Mouse (Mus musculus): ENCODE data around the gene Ide. TPM values are rescaled to one million over a fixed set of nuclear protein-coding genes. Genes with fewer than 3 reads are reported as not detected.

Gene Ide
- total and polyA plus RNA-seq, 3 experiments = 32.6 to 87.5 (median 76.8) TPM

- Histone ChIP-seq H3K4me1 (ENCODE audit: control insufficient read depth in 1 of 2, insufficient read depth in 2 of 2, low read length in 2 of 2) (no peaks in the 10 kb centered on the region; a peak in 1 of 4 replicates), H3K36me3 (ENCODE audit: control insufficient read depth in 1 of 2, insufficient read depth in 2 of 2, low read length in 2 of 2) (peaks cover 0 to 12% of the 10 kb centered on the region in 2 experiments; a peak in 3 of 4 replicates), H3K27me3 (ENCODE audit: control insufficient read depth in 1 of 2, insufficient read depth in 2 of 2, low read length in 2 of 2) (no peaks in the 10 kb centered on the region), H3K4me3 (ENCODE audit: control insufficient read depth in 1 of 2, insufficient read depth in 1 of 2, low read depth in 2 of 2, low read length in 2 of 2) (no peak overlapping the region), H3K27ac (ENCODE audit: control insufficient read depth, low read depth, low read length) (no peak overlapping the region), H3K9me3 (replicated peaks; ENCODE audit: insufficient read depth, low read length) (no peaks in the 10 kb centered on the region), H3K9ac (ENCODE audit: control insufficient read depth, low read depth, low read length, poor library complexity, severe bottlenecking) (no peak overlapping the region), H3K79me2 (ENCODE audit: control insufficient read depth, insufficient read depth, low read length, poor library complexity) (no peaks in the 10 kb centered on the region)
- TF ChIP-seq SIN3A (IDR thresholded peaks at IDR 0.05; ENCODE audit: low read length) (no peak), TCF12 (IDR thresholded peaks at IDR 0.05; ENCODE audit: low read depth, low read length) (no peak), MAZ (IDR thresholded peaks at IDR 0.05; ENCODE audit: low read depth, low read length) (no peak), CHD2 (IDR thresholded peaks at IDR 0.05; ENCODE audit: low read length) (no peak), HCFC1 (IDR thresholded peaks at IDR 0.05; ENCODE audit: low read depth, low read length) (no peak), E2F4 (IDR thresholded peaks at IDR 0.05; ENCODE audit: borderline replicate concordance, low read depth, low read length) (no peak), RAD21 (IDR thresholded peaks at IDR 0.05; ENCODE audit: low read depth, low read length) (no peak), NELFE (IDR thresholded peaks at IDR 0.05; ENCODE audit: low read depth, low read length) (no peak), GATA1 (IDR thresholded peaks at IDR 0.05; ENCODE audit: low read depth, low read length) (no peak), ZC3H11A (IDR thresholded peaks at IDR 0.05; ENCODE audit: low read depth, low read length) (no peak), ETS1 (IDR thresholded peaks at IDR 0.05; ENCODE audit: low read depth, low read length) (no peak), MYB (IDR thresholded peaks at IDR 0.05; ENCODE audit: low read depth, low read length) (no peak), ZKSCAN1 (IDR thresholded peaks at IDR 0.05; ENCODE audit: low read depth, low read length) (no peak), MXI1 (IDR thresholded peaks at IDR 0.05; ENCODE audit: low read depth, low read length) (no peak), RCOR1 (IDR thresholded peaks at IDR 0.05; ENCODE audit: low read depth, low read length) (no peak), GABPA (IDR thresholded peaks at IDR 0.05; ENCODE audit: low read depth, low read length) (no peak), UBTF (IDR thresholded peaks at IDR 0.05; ENCODE audit: borderline replicate concordance, insufficient read depth, low read depth, low read length) (no peak)
- no peak for DNase-seq (ENCODE audit: low read depth, low spot score)
These were observed 32.8 kb downstream of the Ide start for GRCm38 (mm10) chr19:37304866-37305265.

- Histone ChIP-seq H3K4me1 (ENCODE audit: control insufficient read depth in 1 of 2, insufficient read depth in 2 of 2, low read length in 2 of 2) (no peaks in the 10 kb centered on the region; a peak in 1 of 4 replicates), H3K27ac (ENCODE audit: control insufficient read depth, low read depth, low read length) (no peak overlapping the region), H3K36me3 (ENCODE audit: control insufficient read depth in 1 of 2, insufficient read depth in 2 of 2, low read length in 2 of 2) (peaks cover 0 to 7% of the 10 kb centered on the region in 2 experiments; a peak in 3 of 4 replicates), H3K9me3 (replicated peaks; ENCODE audit: insufficient read depth, low read length) (no peaks in the 10 kb centered on the region), H3K27me3 (ENCODE audit: control insufficient read depth in 1 of 2, insufficient read depth in 2 of 2, low read length in 2 of 2) (no peaks in the 10 kb centered on the region), H3K4me3 (ENCODE audit: control insufficient read depth in 1 of 2, insufficient read depth in 1 of 2, low read depth in 2 of 2, low read length in 2 of 2) (no peak overlapping the region), H3K79me2 (ENCODE audit: control insufficient read depth, insufficient read depth, low read length, poor library complexity) (no peaks in the 10 kb centered on the region), H3K9ac (ENCODE audit: control insufficient read depth, low read depth, low read length, poor library complexity, severe bottlenecking) (no peak overlapping the region)
- DNase-seq (ENCODE audit: low read depth, low spot score) = no peak
- TF ChIP-seq TAL1 (IDR thresholded peaks at IDR 0.05; ENCODE audit: low read length) = no peak
- no peak for TF ChIP-seq MXI1 (IDR thresholded peaks at IDR 0.05; ENCODE audit: low read depth, low read length)
- TF ChIP-seq ZKSCAN1 (IDR thresholded peaks at IDR 0.05; ENCODE audit: low read depth, low read length) = no peak
- no peak for TF ChIP-seq POLR2AphosphoS2 (IDR thresholded peaks at IDR 0.05; ENCODE audit: low read length)
- no peak for TF ChIP-seq JUND (IDR thresholded peaks at IDR 0.05; ENCODE audit: low read depth, low read length)
- no peak for TF ChIP-seq CTCF (IDR thresholded peaks at IDR 0.05 in 2 of 3, conservative IDR thresholded peaks at IDR 0.05 in 1 of 3; ENCODE audit: control insufficient read depth in 1 of 3, insufficient read depth in 1 of 3, low read depth in 2 of 3, low read length in 3 of 3, poor library complexity in 1 of 3, severe bottlenecking in 1 of 3)
- TF ChIP-seq ETS1 (IDR thresholded peaks at IDR 0.05; ENCODE audit: low read depth, low read length) = no peak
- no peak for TF ChIP-seq MEF2A (IDR thresholded peaks at IDR 0.05; ENCODE audit: extremely low read depth, insufficient replicate concordance, low read depth, low read length, poor library complexity, severe bottlenecking)
- TF ChIP-seq GATA1 (IDR thresholded peaks at IDR 0.05; ENCODE audit: low read depth, low read length) = no peak
- no peak for TF ChIP-seq NELFE (IDR thresholded peaks at IDR 0.05; ENCODE audit: low read depth, low read length)
- no peak for TF ChIP-seq MAX (IDR thresholded peaks at IDR 0.05; ENCODE audit: low read length)
- no peak for TF ChIP-seq RCOR1 (IDR thresholded peaks at IDR 0.05; ENCODE audit: low read depth, low read length)
- no peak for TF ChIP-seq TCF12 (IDR thresholded peaks at IDR 0.05; ENCODE audit: low read depth, low read length)
- TF ChIP-seq USF2 (IDR thresholded peaks at IDR 0.05; ENCODE audit: borderline replicate concordance in 1 of 2, insufficient read depth in 1 of 2, low read depth in 1 of 2, low read length in 2 of 2) = no peak
- TF ChIP-seq CHD1 (IDR thresholded peaks at IDR 0.05; ENCODE audit: low read depth, low read length) = no peak
- TF ChIP-seq GABPA (IDR thresholded peaks at IDR 0.05; ENCODE audit: low read depth, low read length) = no peak
- no peak for TF ChIP-seq MYC (IDR thresholded peaks at IDR 0.05; ENCODE audit: low read depth, low read length)
- no peak for TF ChIP-seq SMC3 (IDR thresholded peaks at IDR 0.05; ENCODE audit: low read depth, low read length)
These were observed 33.6 kb downstream of the Ide start for GRCm38 (mm10) chr19:37304006-37304405.
